Mouse (Mus musculus) intestine, postnatal 0 days (tissue): ENCODE measurements around the gene Lama5. TPM values are rescaled to one million over a fixed set of nuclear protein-coding genes. Genes with fewer than 3 reads are reported as not detected.
"Not testable (repeated sequence)": the region's sequence is repeated elsewhere in the genome, so short reads cannot be mapped to it uniquely, and the experiment has no call there.

Experiments used
- ATAC-seq: fragments of 200-750 bp; cut with Nextera tagmentation; 2 replicates; pipeline ENCODE4 v1.8.0; 2017; ENCODE audit warnings: mild to moderate bottlenecking, moderate TSS enrichment, moderate library complexity
- H3K27ac ChIP-seq: fragments of 300-500 bp; sonication (generic); 2 replicates; pipeline ENCODE4 v1.5.1; 2014; ENCODE audit warnings: mild to moderate bottlenecking, low read depth, low read length, moderate library complexity
- H3K27me3 ChIP-seq: fragments of 300-500 bp; sonication (generic); replicated peaks from 2 replicates; pipeline ENCODE4 v1.6.1; 2014; ENCODE audit warnings: low read length, mixed read lengths; ENCODE audit not compliant: control insufficient read depth, insufficient read depth
- H3K36me3 ChIP-seq: fragments of 300-500 bp; sonication (generic); 2 replicates; pipeline ENCODE4 v1.6.1; 2014; ENCODE audit warnings: mild to moderate bottlenecking, moderate library complexity; ENCODE audit not compliant: control insufficient read depth, insufficient read depth
- H3K4me1 ChIP-seq: fragments of 300-500 bp; sonication (generic); replicated peaks from 2 replicates; pipeline ENCODE4 v1.6.1; 2014; ENCODE audit warnings: antibody characterized with exemption, low read length, mixed read lengths; ENCODE audit not compliant: control insufficient read depth, insufficient read depth
- H3K4me2 ChIP-seq: fragments of 300-500 bp; sonication (generic); replicated peaks from 2 replicates; pipeline ENCODE4 v1.6.1; 2014; ENCODE audit warnings: low read depth, mild to moderate bottlenecking, moderate library complexity
- H3K4me3 ChIP-seq: fragments of 300-500 bp; sonication (generic); 2 replicates; pipeline ENCODE4 v1.5.1; 2014; ENCODE audit warnings: low read depth, low read length
- H3K9ac ChIP-seq: fragments of 300-500 bp; sonication (generic); 2 replicates; pipeline ENCODE4 v1.6.1; 2014; ENCODE audit warnings: mild to moderate bottlenecking, low read depth, low read length
- H3K9me3 ChIP-seq: fragments of 300-500 bp; sonication (generic); 2 replicates; pipeline ENCODE4 v1.6.1; 2016; ENCODE audit warnings: mixed run types; ENCODE audit not compliant: control insufficient read depth
- CTCF ChIP-seq: sonication (generic); IDR thresholded peaks from 2 replicates; pipeline ENCODE4 v1.5.1; 2016; ENCODE audit warnings: low read depth, mild to moderate bottlenecking, control low read depth, antibody characterized with exemption, moderate library complexity
- WGBS: fragments of 180-500 bp; shearing (Covaris S2); extraction: QIAGEN DNeasy Blood & Tissue Kit; methylation state at CpG from one replicate; pipeline ENCODE4 v1.1.7; 2014; 5-methylcytosine and 5-hydroxymethylcytosine counted together
- polyA plus RNA-seq: library from polyadenylated mRNA; unstranded; fragments of >200 nt; fragmentation: Nextera tagmentation; extraction: Ambion mirVana; gene quantifications from 2 replicates; pipeline ENCODE4 v1.2.1, GENCODE M21; 2015

The Lama5 gene
- polyA plus RNA-seq, 1 experiment from 2014 or later: 19.8 TPM

DNA sequence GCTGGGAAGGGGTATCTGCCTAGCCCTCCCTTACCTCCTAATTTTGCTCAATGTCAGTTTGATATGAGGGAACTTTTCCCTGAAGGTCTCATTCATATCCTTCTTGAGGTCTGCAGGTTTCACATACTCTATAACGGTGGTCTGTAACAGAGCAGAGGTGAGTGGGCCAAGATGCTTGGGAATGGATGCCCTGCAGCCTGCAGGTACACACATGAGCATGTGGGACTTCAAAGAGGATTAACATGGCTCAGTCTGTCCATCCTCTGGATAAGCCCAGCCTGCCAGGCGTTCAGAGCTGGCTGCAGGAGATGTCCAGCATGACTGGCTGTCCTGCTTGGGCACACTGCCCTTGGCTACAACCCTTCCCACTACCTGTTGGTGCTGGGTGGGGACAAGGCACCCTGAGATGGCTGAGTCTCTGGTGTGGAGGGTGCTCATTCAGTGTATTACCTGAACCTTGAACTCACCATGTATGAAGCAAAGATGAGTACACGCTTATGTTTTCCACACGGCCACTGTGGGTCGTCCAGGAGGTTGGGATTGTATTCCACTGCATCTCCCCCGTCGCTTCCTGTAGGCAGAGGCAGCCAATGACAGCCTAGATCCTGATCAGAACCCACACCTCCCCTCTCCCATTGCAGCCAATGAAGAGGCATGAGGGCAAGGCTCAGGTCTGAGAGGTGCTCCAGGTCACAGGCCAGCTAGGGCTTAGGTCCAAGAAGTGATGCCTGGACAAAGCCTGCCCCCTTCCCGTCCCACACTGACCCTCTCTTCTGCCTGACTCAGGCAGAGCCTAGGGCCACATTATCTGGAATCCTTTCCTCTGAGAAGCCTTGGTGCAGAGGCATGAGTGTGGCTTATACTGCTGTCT lies 35.2 kb upstream of the Lama5 start:
- no peak for ATAC-seq
- Histone ChIP-seq H3K9ac (no peak overlapping the region), H3K27ac (no peak overlapping the region), H3K36me3 (peaks cover 60% of the 10 kb centered on the region), H3K4me2 (no peak overlapping the region), H3K9me3 (no peaks in the 10 kb centered on the region), H3K27me3 (no peaks in the 10 kb centered on the region), H3K4me3 (no peak overlapping the region), H3K4me1 (0 out of 2 replicates have a peak, but pooled peaks cover 5% of the 10 kb centered on the region)
- no peak for TF ChIP-seq CTCF
- 49% methylated on average over 8 of the region's 8 CpGs for WGBS

DNA sequence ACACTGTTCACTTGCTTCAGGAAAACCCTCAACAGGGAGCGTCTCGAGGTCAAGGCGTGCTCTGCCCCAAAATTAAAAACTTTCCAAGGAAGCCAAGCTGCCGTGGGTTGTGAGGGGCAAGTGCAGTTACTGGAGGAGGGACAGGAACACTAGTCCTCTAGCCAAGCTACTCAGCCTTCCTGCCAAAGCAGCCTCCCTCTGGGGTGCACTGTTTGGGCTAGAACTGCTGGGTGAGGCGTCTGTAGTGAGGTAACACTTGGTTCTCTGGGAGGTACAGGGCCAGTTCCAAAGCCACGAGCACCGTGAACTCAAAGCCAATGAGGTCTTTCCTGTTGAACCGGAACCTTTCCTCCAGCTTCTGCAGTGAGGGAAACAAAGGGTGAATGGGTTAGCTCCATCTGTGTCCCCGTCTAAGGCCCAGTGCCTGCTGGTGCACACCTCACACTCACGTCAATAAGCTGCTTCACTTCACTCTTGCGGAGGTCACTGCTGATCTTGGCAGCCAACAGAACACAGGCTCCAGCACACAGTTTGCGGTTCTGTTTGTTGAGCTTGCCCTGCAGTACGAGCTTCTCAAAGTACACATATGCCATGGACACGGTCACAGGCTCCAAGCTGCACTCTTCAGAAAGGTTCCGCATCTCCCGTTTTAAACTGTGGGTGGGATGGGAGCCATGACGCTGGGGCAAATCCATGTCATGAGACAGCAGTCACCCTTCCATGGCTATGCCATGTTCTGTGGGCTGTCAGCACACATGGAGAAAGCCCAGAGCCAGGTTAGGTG lies 34.4 kb upstream of the Lama5 start:
- not testable (repeated sequence) for ATAC-seq, H3K4me1 ChIP-seq
- H3K36me3 ChIP-seq: peaks cover 59% of the 10 kb centered on the region

DNA sequence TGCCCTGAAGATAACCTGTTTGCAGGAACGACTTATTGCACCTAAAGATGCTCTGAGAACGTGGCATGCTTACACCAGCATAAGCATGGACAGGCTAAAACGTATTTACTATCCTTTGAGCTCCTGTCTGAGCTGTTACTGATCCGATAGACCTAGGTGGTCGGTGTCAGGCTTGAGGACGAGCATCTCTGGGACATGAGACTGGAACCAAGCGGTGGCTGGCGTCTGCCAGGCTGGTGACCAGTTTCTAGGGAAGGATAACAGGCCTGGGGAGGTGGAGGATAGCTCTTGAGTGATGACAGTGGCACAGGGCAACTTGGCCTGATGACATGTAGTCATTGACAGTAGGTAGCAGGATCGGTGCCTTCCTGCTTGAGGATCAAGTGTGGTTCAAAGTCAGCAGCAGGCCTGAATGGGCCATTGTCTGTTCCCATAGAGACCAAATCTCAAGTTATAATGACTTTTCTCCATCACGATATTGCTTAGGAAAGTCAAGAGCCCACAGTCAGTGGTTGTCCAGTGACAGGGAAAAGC lies 33.4 kb upstream of the Lama5 start:
- H3K4me3 ChIP-seq, H3K4me2 ChIP-seq, ATAC-seq, H3K27me3 ChIP-seq, H3K9me3 ChIP-seq, H3K4me1 ChIP-seq, H3K27ac ChIP-seq, H3K9ac ChIP-seq: not testable (repeated sequence)
- H3K36me3 ChIP-seq: peaks cover 52% of the 10 kb centered on the region
- 71% methylated on average over 10 of the region's 10 CpGs for WGBS

More for the DNA sequence above, 34.4 kb upstream of the Lama5 start:
- WGBS: 65% methylated on average over 17 of the region's 17 CpGs
- not testable (repeated sequence) for H3K4me2 ChIP-seq, H3K9ac ChIP-seq, H3K9me3 ChIP-seq, H3K4me3 ChIP-seq, H3K27me3 ChIP-seq, H3K27ac ChIP-seq

- Histone ChIP-seq H3K27me3 (no peaks in the 10 kb centered on the region), H3K4me3 (peak overlapping the region; percentile 67), H3K4me1 (0 out of 2 replicates have a peak, but pooled peaks cover 5% of the 10 kb centered on the region), H3K9ac (peak overlapping the region; percentile 75), H3K36me3 (peaks cover 47% of the 10 kb centered on the region), H3K4me2 (peak overlapping the region; percentile 89), H3K9me3 (no peaks in the 10 kb centered on the region), H3K27ac (no peak overlapping the region)
- WGBS: 48% methylated on average over 11 of the region's 11 CpGs
- ATAC-seq: no peak
- no peak for TF ChIP-seq CTCF
These were observed 32.6 kb upstream of the Lama5 start for GRCm38 (mm10) chr2:180257963-180258865.

GRCm38 (mm10) chr2:180257001-180257521 lies 31.4 kb upstream of the Lama5 start, which contains the start of gene Rps21:
Gene Rps21, plus strand, starts transcription at chr2:180257377.
- peak within 1 kb of the TSS; percentile 89 for H3K4me2 ChIP-seq
- H3K4me3 ChIP-seq: peak within 1 kb of the TSS; percentile 67
- TF ChIP-seq CTCF: no peak
- ATAC-seq: peak; percentile 98
- no peaks in the 10 kb centered on the region for H3K27me3 ChIP-seq
- peak within 1 kb of the TSS; percentile 74 for H3K27ac ChIP-seq
- peaks cover 37% of the 10 kb centered on the region for H3K36me3 ChIP-seq
- no peaks in the 10 kb centered on the region for H3K9me3 ChIP-seq
- peak within 1 kb of the TSS; percentile 75 for H3K9ac ChIP-seq
- WGBS: 0% methylated on average over 38 of the region's 38 CpGs
- 0 out of 2 replicates have a peak, but pooled peaks cover 5% of the 10 kb centered on the region for H3K4me1 ChIP-seq
